Mouse (Mus musculus) ES-Bruce4 (cell line): ENCODE data around the gene Hoxa5.

Experiments
- CTCF ChIP-seq: IDR thresholded peaks from one replicate; pipeline ENCODE4 v1.8.1; 2011; ENCODE audit warnings: low read depth, low read length
- POLR2A ChIP-seq: IDR thresholded peaks from one replicate; pipeline ENCODE4 v1.8.1; 2011; ENCODE audit warnings: low read length; ENCODE audit not compliant: insufficient read depth

- TF ChIP-seq POLR2A (no peak), CTCF (no peak)
These were observed 5.3 kb upstream of the Hoxa5 start for GRCm38 (mm10) chr6:52209685-52210046.
